Mouse (Mus musculus): ENCODE results near the gene Arih2. TPM values are rescaled to one million over a fixed set of nuclear protein-coding genes. Genes with fewer than 3 reads are reported as not detected.

Arih2 gene
- 10 to 100 TPM; 67.0 to 74.0 TPM for total RNA-seq (2023)

GRCm38 (mm10) chr9:108648611-108649560 is at the start of gene Arih2:
Arih2 (minus strand) TSS chr9:108649386.

GRCm38 (mm10) chr9:108689106-108689505 is 39.9 kb upstream of the Arih2 start, which contains the start of gene Prkar2a:
Prkar2a (plus strand) TSS chr9:108689314.

GRCm38 (mm10) chr9:108661677-108662612 is 12.8 kb upstream of the Arih2 start, which contains the start of gene Slc25a20:
Slc25a20 (plus strand) TSS chr9:108662088.

GRCm38 (mm10) chr9:108596998-108597764 is 52.0 kb downstream of the Arih2 start, which contains the start of gene P4htm:
P4htm (minus strand) TSS chr9:108597667.

GRCm38 (mm10) chr9:108578545-108579343 is 70.4 kb downstream of the Arih2 start, which contains the start of gene Wdr6:
Wdr6 (minus strand) TSS chr9:108578739.

GRCm38 (mm10) chr9:108569381-108570206 is 79.6 kb downstream of the Arih2 start, which contains the start of gene Dalrd3:
Dalrd3 (plus strand) TSS chr9:108569886.

GRCm38 (mm10) chr9:108566815-108567776 is 82.1 kb downstream of the Arih2 start, which contains the start of gene Ndufaf3:
Ndufaf3 (minus strand) TSS chr9:108567434.

GRCm38 (mm10) chr9:108560227-108560841 is 88.9 kb downstream of the Arih2 start, which contains the start of gene Impdh2:
Impdh2 (plus strand) TSS chr9:108560286.

Other genes starting within 250 kb of the Arih2 start
- gene Ccdc36, start 220.9 kb downstream of the Arih2 start, total RNA-seq (2023) = not detected
- not detected for gene BC048562, start 212.9 kb downstream of the Arih2 start, total RNA-seq (2023)
- gene Ccdc71, start 188.9 kb downstream of the Arih2 start, total RNA-seq (2023) = 10 to 100 TPM; 11.6 to 14.8 TPM
- 1 to 10 TPM; 2.1 to 2.2 TPM for gene Klhdc8b, start 187.8 kb downstream of the Arih2 start, total RNA-seq (2023)
- 1 to 10 TPM in 1 of 2 experiments, under 1 TPM in 1; 0.96 to 1.7 TPM for gene Lamb2, start 169.7 kb downstream of the Arih2 start, total RNA-seq (2023)
- 100 to 1,000 TPM; 123 to 147 TPM for gene Usp19, start 158.8 kb downstream of the Arih2 start, total RNA-seq (2023)
- gene Qars, start 141.7 kb downstream of the Arih2 start, total RNA-seq (2023) = 100 to 1,000 TPM; 107 to 126 TPM
- 10 to 100 TPM; 82.5 to 91.3 TPM for gene Qrich1, start 132.6 kb downstream of the Arih2 start, total RNA-seq (2023)
- gene Impdh2, start 89.1 kb downstream of the Arih2 start, total RNA-seq (2023) = 100 to 1,000 TPM; 102 to 111 TPM
- gene Ndufaf3, start 82.0 kb downstream of the Arih2 start, total RNA-seq (2023) = 10 to 100 TPM; 21.8 to 22.4 TPM
- 10 to 100 TPM; 24.9 to 27.7 TPM for gene Dalrd3, start 79.5 kb downstream of the Arih2 start, total RNA-seq (2023)
- gene Wdr6, start 70.6 kb downstream of the Arih2 start, total RNA-seq (2023) = 1 to 10 TPM; 5.9 to 6.6 TPM
- gene P4htm, start 51.7 kb downstream of the Arih2 start, total RNA-seq (2023) = 1 to 10 TPM in 1 of 2 experiments, under 1 TPM in 1; 0.48 to 1.1 TPM
- gene Slc25a20, start 12.7 kb upstream of the Arih2 start, total RNA-seq (2023) = 10 to 100 TPM; 19.1 to 22.3 TPM
- gene Prkar2a, start 39.9 kb upstream of the Arih2 start, total RNA-seq (2023) = 10 to 100 TPM; 13.0 to 16.8 TPM
- gene Ip6k2, start 134.4 kb upstream of the Arih2 start, total RNA-seq (2023) = 10 to 100 TPM; 31.3 to 35.9 TPM
- 1 to 10 TPM; 7.8 TPM for gene Nckipsd, start 159.0 kb upstream of the Arih2 start, total RNA-seq (2023)
- gene Celsr3, start 176.9 kb upstream of the Arih2 start, total RNA-seq (2023) = 10 to 100 TPM; 38.5 to 52.8 TPM
- 10 to 100 TPM in 1 of 2 experiments, 1 to 10 TPM in 1; 9.6 to 14.2 TPM for gene Slc26a6, start 203.9 kb upstream of the Arih2 start, total RNA-seq (2023)